Mouse (Mus musculus) kidney, embryonic 14.5 days (tissue): ENCODE measurements around the gene Spon2. TPM values are rescaled to one million over a fixed set of nuclear protein-coding genes. Genes with fewer than 3 reads are reported as not detected.

Experiments used
- ATAC-seq: fragments of 200-750 bp; cut with Nextera tagmentation; 2 replicates; pipeline ENCODE4 v1.8.0; 2017; ENCODE audit warnings: moderate number of reproducible peaks, mild to moderate bottlenecking, moderate TSS enrichment, moderate library complexity; ENCODE audit not compliant: low FRiP score, low TSS enrichment
- H3K27ac ChIP-seq: fragments of 300-500 bp; sonication (generic); 2 replicates; pipeline ENCODE4 v1.5.1; 2014; ENCODE audit warnings: low read depth, mild to moderate bottlenecking, low read length, moderate library complexity, mixed read lengths
- H3K27me3 ChIP-seq: fragments of 300-500 bp; sonication (generic); 2 replicates; pipeline ENCODE4 v1.6.1; 2014; ENCODE audit warnings: mild to moderate bottlenecking, low read length; ENCODE audit not compliant: control insufficient read depth, insufficient read depth
- H3K36me3 ChIP-seq: fragments of 300-500 bp; sonication (generic); 2 replicates; pipeline ENCODE4 v1.6.1; 2014; ENCODE audit warnings: low read length, mixed read lengths; ENCODE audit not compliant: control insufficient read depth, insufficient read depth
- H3K4me1 ChIP-seq: fragments of 300-500 bp; sonication (generic); 2 replicates; pipeline ENCODE4 v1.6.1; 2014; ENCODE audit warnings: low read length, mixed read lengths; ENCODE audit not compliant: control insufficient read depth, insufficient read depth
- H3K4me2 ChIP-seq: fragments of 300-500 bp; sonication (generic); replicated peaks from 2 replicates; pipeline ENCODE4 v1.6.1; 2014; ENCODE audit warnings: low read depth, mild to moderate bottlenecking, low read length
- H3K4me3 ChIP-seq: fragments of 300-500 bp; sonication (generic); 2 replicates; pipeline ENCODE4 v1.5.1; 2014; ENCODE audit warnings: mild to moderate bottlenecking, low read length
- H3K9ac ChIP-seq: fragments of 300-500 bp; sonication (generic); 2 replicates; pipeline ENCODE4 v1.6.1; 2014; ENCODE audit warnings: low read depth, mild to moderate bottlenecking, low read length, moderate library complexity
- H3K9me3 ChIP-seq: fragments of 300-500 bp; sonication (generic); 2 replicates; pipeline ENCODE4 v1.6.1; 2016; ENCODE audit warnings: low read length; ENCODE audit not compliant: control insufficient read depth
- WGBS: fragments of 180-500 bp; shearing (Covaris S2); extraction: QIAGEN DNeasy Blood & Tissue Kit; methylation state at CpG from one replicate; pipeline ENCODE4 v1.1.7; 2014; 5-methylcytosine and 5-hydroxymethylcytosine counted together
- polyA plus RNA-seq: library from polyadenylated mRNA; unstranded; fragments of >200 nt; fragmentation: Nextera tagmentation; extraction: Ambion mirVana; gene quantifications from 2 replicates; pipeline ENCODE4 v1.2.1, GENCODE M21; 2014

Gene Spon2
- polyA plus RNA-seq, 1 experiment from 2014 or later: 3.9 TPM

- H3K4me1 ChIP-seq: peaks cover 13% of the 10 kb centered on the region; the same call in 1 of the 2 replicates
- no peak overlapping the region for H3K4me2 ChIP-seq
- H3K27ac ChIP-seq: no peak overlapping the region
- H3K9me3 ChIP-seq: no peaks in the 10 kb centered on the region
- H3K4me3 ChIP-seq: no peak overlapping the region
- H3K36me3 ChIP-seq: no peaks in the 10 kb centered on the region
- H3K27me3 ChIP-seq: no peaks in the 10 kb centered on the region
- 68% methylated on average over 11 of the region's 11 CpGs for WGBS
- ATAC-seq: no peak
- no peak overlapping the region for H3K9ac ChIP-seq
Measured at GRCm38 (mm10) chr5:33237600-33238255, 19.5 kb upstream of the Spon2 start.

- Histone ChIP-seq H3K4me3 (no peak overlapping the region), H3K9me3 (no peaks in the 10 kb centered on the region), H3K36me3 (no peaks in the 10 kb centered on the region), H3K4me2 (no peak overlapping the region), H3K4me1 (peaks cover 13% of the 10 kb centered on the region; the same call in 1 of the 2 replicates), H3K27ac (no peak overlapping the region), H3K27me3 (no peaks in the 10 kb centered on the region), H3K9ac (no peak overlapping the region)
- whole genome bisulfite sequencing: 47% methylated on average over 13 of the region's 13 CpGs
- ATAC-seq: peak; percentile 33; the same call in 1 of the 2 replicates
Measured at GRCm38 (mm10) chr5:33234391-33235031, 16.3 kb upstream of the Spon2 start.

- Histone ChIP-seq H3K9me3 (no peaks in the 10 kb centered on the region), H3K27ac (no peak overlapping the region), H3K4me3 (no peak overlapping the region), H3K9ac (no peak overlapping the region), H3K4me1 (peaks cover 14% of the 10 kb centered on the region), H3K36me3 (no peaks in the 10 kb centered on the region), H3K27me3 (no peaks in the 10 kb centered on the region), H3K4me2 (no peak overlapping the region)
- 73% methylated on average over 5 of the region's 5 CpGs for WGBS
- ATAC-seq: no peak
Measured at GRCm38 (mm10) chr5:33232791-33233190, 14.5 kb upstream of the Spon2 start.

- Histone ChIP-seq H3K9me3 (no peaks in the 10 kb centered on the region), H3K27ac (no peak overlapping the region), H3K4me2 (no peak overlapping the region), H3K4me3 (no peak overlapping the region), H3K36me3 (no peaks in the 10 kb centered on the region), H3K9ac (no peak overlapping the region), H3K27me3 (no peaks in the 10 kb centered on the region), H3K4me1 (peaks cover 11% of the 10 kb centered on the region)
- 59% methylated on average over 5 of the region's 5 CpGs for WGBS
- ATAC-seq: no peak
Measured at GRCm38 (mm10) chr5:33230285-33230684, 12.0 kb upstream of the Spon2 start.

GRCm38 (mm10) chr5:33228428-33228827 lies 10.2 kb upstream of the Spon2 start:
- Histone ChIP-seq H3K4me1 (peaks cover 6% of the 10 kb centered on the region), H3K9ac (no peak overlapping the region), H3K36me3 (no peaks in the 10 kb centered on the region), H3K27ac (peak overlapping the region; percentile 20; the same call in 1 of the 2 replicates), H3K27me3 (no peaks in the 10 kb centered on the region), H3K4me2 (no peak overlapping the region), H3K9me3 (no peaks in the 10 kb centered on the region), H3K4me3 (no peak overlapping the region)
- ATAC-seq: no peak
- WGBS: 68% methylated on average over 5 of the region's 5 CpGs

- Histone ChIP-seq H3K27me3 (no peaks in the 10 kb centered on the region), H3K9ac (no peak overlapping the region), H3K36me3 (no peaks in the 10 kb centered on the region), H3K9me3 (no peaks in the 10 kb centered on the region), H3K4me1 (peaks cover 6% of the 10 kb centered on the region), H3K27ac (no peak overlapping the region), H3K4me2 (no peak overlapping the region), H3K4me3 (no peak overlapping the region)
- 79% methylated on average over 5 of the region's 5 CpGs for WGBS
- no peak for ATAC-seq
Measured at GRCm38 (mm10) chr5:33225673-33226072, 7.4 kb upstream of the Spon2 start.

GRCm38 (mm10) chr5:33224491-33224890 lies 6.2 kb upstream of the Spon2 start:
- H3K4me3 ChIP-seq: no peak overlapping the region
- ATAC-seq: no peak
- 71% methylated on average over 7 of the region's 7 CpGs for WGBS
- no peak overlapping the region for H3K9ac ChIP-seq
- no peaks in the 10 kb centered on the region for H3K9me3 ChIP-seq
- H3K36me3 ChIP-seq: no peaks in the 10 kb centered on the region
- peaks cover 6% of the 10 kb centered on the region for H3K4me1 ChIP-seq
- no peaks in the 10 kb centered on the region for H3K27me3 ChIP-seq
- no peak overlapping the region for H3K4me2 ChIP-seq
- H3K27ac ChIP-seq: no peak overlapping the region; the same call in 1 of the 2 replicates

GRCm38 (mm10) chr5:33222841-33223744 lies 4.8 kb upstream of the Spon2 start:
- H3K9me3 ChIP-seq: no peaks in the 10 kb centered on the region
- no peaks in the 10 kb centered on the region for H3K36me3 ChIP-seq
- H3K27ac ChIP-seq: no peak overlapping the region
- no peak overlapping the region for H3K4me2 ChIP-seq
- no peak overlapping the region for H3K4me3 ChIP-seq
- no peaks in the 10 kb centered on the region for H3K27me3 ChIP-seq
- no peak for ATAC-seq
- H3K4me1 ChIP-seq: peaks cover 7% of the 10 kb centered on the region
- WGBS: 39% methylated on average over 9 of the region's 9 CpGs
- no peak overlapping the region for H3K9ac ChIP-seq
